Mouse (Mus musculus): ENCODE results near the gene Nup133. TPM values are rescaled to one million over a fixed set of nuclear protein-coding genes. Genes with fewer than 3 reads are reported as not detected.

Gene Nup133
- total RNA-seq, 1 experiment from 2014 or later, result 22.0 TPM

- DNase-seq, result no peak
Observed at GRCm38 (mm10) chr8:123953686-123954085, 4.6 kb upstream of the Nup133 start.

GRCm38 (mm10) chr8:123950077-123950802 lies 1.2 kb upstream of the Nup133 start:
- peak; percentile 46 for DNase-seq

GRCm38 (mm10) chr8:123949686-123949986 lies 571 bp upstream of the Nup133 start:
- no peak for DNase-seq

- no peak for DNase-seq
Observed at GRCm38 (mm10) chr8:123929026-123929425, 20.0 kb downstream of the Nup133 start.

- DNase-seq, result no peak
Observed at GRCm38 (mm10) chr8:123925671-123926070, 23.4 kb downstream of the Nup133 start.

- peak; percentile 66 for DNase-seq
Observed at GRCm38 (mm10) chr8:123924719-123925118, 24.3 kb downstream of the Nup133 start.

GRCm38 (mm10) chr8:123914635-123915034 lies 34.4 kb downstream of the Nup133 start:
- no peak for DNase-seq

GRCm38 (mm10) chr8:123912265-123912664 lies 36.8 kb downstream of the Nup133 start:
- no peak for DNase-seq

- DNase-seq, result no peak
Observed at GRCm38 (mm10) chr8:123907604-123908003, 41.5 kb downstream of the Nup133 start.

- peak; percentile 35 for DNase-seq
Observed at GRCm38 (mm10) chr8:123902653-123903052, 46.4 kb downstream of the Nup133 start.

- no peak for DNase-seq
Observed at GRCm38 (mm10) chr8:123899366-123899765, 49.7 kb downstream of the Nup133 start.

- DNase-seq, result no peak
Observed at GRCm38 (mm10) chr8:123898576-123898975, 50.5 kb downstream of the Nup133 start.

GRCm38 (mm10) chr8:123896774-123897173 lies 52.3 kb downstream of the Nup133 start:
- DNase-seq, result no peak

- DNase-seq, result no peak
Observed at GRCm38 (mm10) chr8:123896366-123896761, 52.7 kb downstream of the Nup133 start.

GRCm38 (mm10) chr8:123895680-123896365 lies 53.2 kb downstream of the Nup133 start:
- DNase-seq, result no peak

- DNase-seq, result no peak
Observed at GRCm38 (mm10) chr8:123895230-123895629, 53.8 kb downstream of the Nup133 start.

- DNase-seq, result no peak
Observed at GRCm38 (mm10) chr8:123894502-123895097, 54.5 kb downstream of the Nup133 start, which contains the start of gene Acta1. Acta1 (minus strand) TSS chr8:123894751.

GRCm38 (mm10) chr8:123893413-123893812 lies 55.7 kb downstream of the Nup133 start:
- DNase-seq, result no peak

- DNase-seq, result no peak
Observed at GRCm38 (mm10) chr8:123892586-123893155, 56.4 kb downstream of the Nup133 start.

- peak; percentile 13 for DNase-seq
Observed at GRCm38 (mm10) chr8:123891883-123892585, 57.0 kb downstream of the Nup133 start.

- DNase-seq, result peak; percentile 68
Observed at GRCm38 (mm10) chr8:123891271-123891670, 57.8 kb downstream of the Nup133 start.

GRCm38 (mm10) chr8:123889797-123890196 lies 59.3 kb downstream of the Nup133 start:
- no peak for DNase-seq
